Mouse (Mus musculus) stomach, embryonic 14.5 days (tissue): ENCODE data around the gene Srsf3. TPM values are rescaled to one million over a fixed set of nuclear protein-coding genes. Genes with fewer than 3 reads are reported as not detected.

Experiments
- ATAC-seq: fragments of 200-750 bp; cut with Nextera tagmentation; 2 replicates; pipeline ENCODE4 v1.8.0; 2017; ENCODE audit warnings: low read depth, moderate TSS enrichment; ENCODE audit not compliant: insufficient number of reproducible peaks, insufficient read depth, low FRiP score
- H3K27ac ChIP-seq: fragments of 300-500 bp; sonication (generic); 2 replicates; pipeline ENCODE4 v1.5.1; 2014; ENCODE audit warnings: mild to moderate bottlenecking, low read length, moderate library complexity, mixed read lengths
- H3K27me3 ChIP-seq: fragments of 300-500 bp; sonication (generic); 2 replicates; pipeline ENCODE4 v1.6.1; 2014; ENCODE audit warnings: low read length, control low read depth, mixed read lengths; ENCODE audit not compliant: control insufficient read depth, insufficient read depth
- H3K36me3 ChIP-seq: fragments of 300-500 bp; sonication (generic); 2 replicates; pipeline ENCODE4 v1.6.1; 2014; ENCODE audit warnings: mild to moderate bottlenecking, control low read depth, low read length, moderate library complexity, mixed read lengths; ENCODE audit not compliant: control insufficient read depth, insufficient read depth
- H3K4me1 ChIP-seq: fragments of 300-500 bp; sonication (generic); 2 replicates; pipeline ENCODE4 v1.6.1; 2014; ENCODE audit warnings: low read length, control low read depth, mixed read lengths; ENCODE audit not compliant: control insufficient read depth, insufficient read depth
- H3K4me2 ChIP-seq: fragments of 300-500 bp; sonication (generic); replicated peaks from 2 replicates; pipeline ENCODE4 v1.6.1; 2014; ENCODE audit warnings: low read depth, low read length, control low read depth
- H3K4me3 ChIP-seq: fragments of 300-500 bp; sonication (generic); 2 replicates; pipeline ENCODE4 v1.5.1; 2014; ENCODE audit warnings: low read depth, low read length, control low read depth
- H3K9ac ChIP-seq: fragments of 300-500 bp; sonication (generic); replicated peaks from 2 replicates; pipeline ENCODE4 v1.6.1; 2014; ENCODE audit warnings: low read depth, mild to moderate bottlenecking, control low read depth, low read length, moderate library complexity, mixed read lengths
- H3K9me3 ChIP-seq: fragments of 300-500 bp; sonication (generic); 2 replicates; pipeline ENCODE4 v1.6.1; 2016; ENCODE audit warnings: low read depth, low read length, control low read depth; ENCODE audit not compliant: control insufficient read depth
- WGBS: fragments of 180-500 bp; shearing (Covaris S2); extraction: QIAGEN DNeasy Blood & Tissue Kit; methylation state at CpG from one replicate; pipeline ENCODE4 v1.1.7; 2014; 5-methylcytosine and 5-hydroxymethylcytosine counted together
- polyA plus RNA-seq: library from polyadenylated mRNA; unstranded; fragments of >200 nt; fragmentation: Nextera tagmentation; extraction: Ambion mirVana; gene quantifications from 2 replicates; pipeline ENCODE4 v1.2.1, GENCODE M21; 2014

Srsf3 gene
- polyA plus RNA-seq, 1 experiment from 2014 or later: 593 TPM

DNA sequence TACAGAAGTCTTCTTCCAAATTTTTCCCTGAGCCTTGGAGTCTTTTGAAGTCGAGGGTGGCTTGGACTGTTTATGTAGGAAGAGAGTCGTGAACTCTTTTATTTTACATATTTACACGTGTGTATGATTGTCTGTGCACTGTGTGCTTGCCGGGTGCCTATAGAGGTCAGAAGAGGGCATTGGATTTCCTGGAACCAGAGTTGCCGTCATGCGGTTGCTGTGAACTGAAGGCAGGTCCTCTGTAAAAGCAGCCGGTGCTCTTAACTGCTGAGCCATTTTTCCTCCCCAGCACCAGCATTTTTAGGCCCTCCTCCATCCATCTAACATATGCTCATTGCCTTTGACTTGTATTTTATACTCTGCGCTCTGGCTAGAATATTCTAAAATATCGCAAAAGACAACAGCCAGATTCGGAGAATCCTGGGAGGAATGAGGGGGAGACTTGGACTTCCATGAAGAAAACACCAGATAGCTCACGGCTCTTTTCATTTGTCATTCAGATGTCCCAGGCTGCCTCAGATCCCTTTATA lies 25.0 kb downstream of the Srsf3 start:
- Histone ChIP-seq H3K4me2 (no peak overlapping the region), H3K4me1 (peaks cover 21% of the 10 kb centered on the region), H3K27ac (no peak overlapping the region), H3K9ac (no peak overlapping the region), H3K27me3 (no peaks in the 10 kb centered on the region), H3K36me3 (no peaks in the 10 kb centered on the region), H3K4me3 (no peak overlapping the region), H3K9me3 (no peaks in the 10 kb centered on the region)
- ATAC-seq: no peak
- WGBS: 68% methylated on average over 11 of the region's 11 CpGs

- H3K27ac ChIP-seq: no peak overlapping the region
- H3K27me3 ChIP-seq: no peaks in the 10 kb centered on the region
- ATAC-seq: no peak
- WGBS: 77% methylated on average over 10 of the region's 10 CpGs
- peaks cover 25% of the 10 kb centered on the region for H3K4me1 ChIP-seq
- no peak overlapping the region for H3K4me3 ChIP-seq
- no peaks in the 10 kb centered on the region for H3K9me3 ChIP-seq
- H3K4me2 ChIP-seq: no peak overlapping the region
- no peak overlapping the region for H3K9ac ChIP-seq
- H3K36me3 ChIP-seq: no peaks in the 10 kb centered on the region
Observed at GRCm38 (mm10) chr17:29057961-29058360, 25.5 kb downstream of the Srsf3 start.

- Histone ChIP-seq H3K4me1 (peaks cover 25% of the 10 kb centered on the region), H3K27ac (no peak overlapping the region), H3K36me3 (no peaks in the 10 kb centered on the region), H3K9ac (no peak overlapping the region), H3K4me3 (no peak overlapping the region), H3K9me3 (no peaks in the 10 kb centered on the region), H3K4me2 (no peak overlapping the region), H3K27me3 (no peaks in the 10 kb centered on the region)
- WGBS: 73% methylated on average over 8 of the region's 8 CpGs
- no peak for ATAC-seq
Observed at GRCm38 (mm10) chr17:29058487-29058886, 26.1 kb downstream of the Srsf3 start.

DNA sequence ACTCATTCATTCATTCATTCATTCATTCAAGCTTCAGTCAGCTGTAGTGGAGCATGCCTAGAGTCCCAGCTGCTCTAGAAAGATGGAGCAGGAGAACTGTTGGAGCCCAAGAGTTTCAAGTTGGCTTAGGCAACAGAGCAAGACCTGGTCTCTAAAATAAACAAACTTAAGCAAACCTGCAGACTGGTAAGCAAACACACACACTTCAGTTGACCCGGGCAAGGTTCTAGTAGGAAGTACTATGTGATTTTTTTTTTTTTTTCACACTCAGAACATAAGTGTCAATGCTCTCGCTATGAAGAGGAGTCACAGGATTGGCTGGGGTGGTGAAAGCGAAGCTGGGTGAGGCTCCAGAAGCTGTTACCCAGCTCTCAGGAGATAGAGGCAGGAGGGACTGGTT lies 27.2 kb downstream of the Srsf3 start:
- no peaks in the 10 kb centered on the region for H3K9me3 ChIP-seq
- no peak overlapping the region for H3K4me3 ChIP-seq
- no peak for ATAC-seq
- H3K4me2 ChIP-seq: no peak overlapping the region
- WGBS: 58% methylated on average over 3 of the region's 3 CpGs
- H3K36me3 ChIP-seq: no peaks in the 10 kb centered on the region
- H3K4me1 ChIP-seq: peaks cover 22% of the 10 kb centered on the region
- no peaks in the 10 kb centered on the region for H3K27me3 ChIP-seq
- H3K9ac ChIP-seq: no peak overlapping the region
- H3K27ac ChIP-seq: no peak overlapping the region

GRCm38 (mm10) chr17:29060946-29061345 lies 28.5 kb downstream of the Srsf3 start:
- H3K4me2 ChIP-seq: no peak overlapping the region
- 90% methylated on average over 9 of the region's 9 CpGs for WGBS
- H3K27me3 ChIP-seq: no peaks in the 10 kb centered on the region
- no peaks in the 10 kb centered on the region for H3K36me3 ChIP-seq
- ATAC-seq: no peak
- peaks cover 21% of the 10 kb centered on the region for H3K4me1 ChIP-seq
- H3K27ac ChIP-seq: no peak overlapping the region
- no peak overlapping the region for H3K4me3 ChIP-seq
- no peak overlapping the region for H3K9ac ChIP-seq
- H3K9me3 ChIP-seq: no peaks in the 10 kb centered on the region

- H3K9ac ChIP-seq: no peak overlapping the region
- H3K4me2 ChIP-seq: no peak overlapping the region
- H3K27ac ChIP-seq: no peak overlapping the region
- WGBS: 51% methylated on average over 13 of the region's 13 CpGs
- no peak for ATAC-seq
- no peaks in the 10 kb centered on the region for H3K36me3 ChIP-seq
- no peaks in the 10 kb centered on the region for H3K9me3 ChIP-seq
- H3K4me3 ChIP-seq: no peak overlapping the region
- H3K27me3 ChIP-seq: no peaks in the 10 kb centered on the region
- 0 out of 2 replicates have a peak, but pooled peaks cover 9% of the 10 kb centered on the region for H3K4me1 ChIP-seq
Observed at GRCm38 (mm10) chr17:29062119-29063035, 29.9 kb downstream of the Srsf3 start.

DNA sequence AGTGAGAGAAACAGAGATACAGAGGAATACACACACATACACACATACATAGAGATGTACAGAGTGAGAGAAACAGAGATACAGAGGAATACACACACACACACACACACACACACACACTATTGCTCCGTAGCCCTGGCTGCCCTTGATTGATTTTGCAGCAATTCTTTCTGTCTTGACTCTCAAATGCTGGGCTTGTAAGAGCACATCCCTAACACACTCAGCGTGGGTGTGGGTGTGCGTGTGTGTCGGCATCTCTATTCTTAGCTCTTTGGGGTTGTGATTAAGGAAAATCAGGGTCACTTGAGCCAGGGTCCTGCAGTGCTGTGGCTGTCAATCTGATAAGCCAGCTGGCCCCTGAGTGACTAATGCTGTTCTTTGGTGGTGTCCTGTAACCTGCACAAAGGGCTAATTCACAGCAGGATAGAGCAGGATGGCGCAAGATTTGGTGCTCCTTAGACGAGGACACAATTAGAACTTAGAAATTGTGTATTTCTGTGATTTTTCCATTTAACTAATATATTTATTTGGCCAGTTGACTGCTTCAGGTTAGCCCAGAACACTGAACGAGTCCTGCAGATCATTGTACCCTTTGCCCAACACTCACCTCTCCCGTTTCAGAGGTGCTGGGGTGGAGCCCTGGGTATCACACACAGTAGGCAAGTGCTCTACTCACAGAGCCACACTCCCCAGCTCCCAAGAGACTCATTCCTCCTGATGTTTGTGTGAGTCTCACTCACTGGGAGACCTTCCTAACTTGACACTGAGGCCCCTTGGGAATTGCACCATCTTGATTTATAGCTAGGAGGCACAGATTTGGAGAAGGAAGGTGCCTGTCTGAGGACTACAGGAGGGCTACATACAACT lies 30.9 kb downstream of the Srsf3 start:
- Histone ChIP-seq H3K4me1 (0 out of 2 replicates have a peak, but pooled peaks cover 7% of the 10 kb centered on the region), H3K27me3 (no peaks in the 10 kb centered on the region), H3K36me3 (no peaks in the 10 kb centered on the region), H3K4me3 (no peak overlapping the region), H3K9ac (no peak overlapping the region), H3K27ac (no peak overlapping the region), H3K9me3 (no peaks in the 10 kb centered on the region), H3K4me2 (no peak overlapping the region)
- no peak for ATAC-seq
- 60% methylated on average over 8 of the region's 8 CpGs for WGBS

DNA sequence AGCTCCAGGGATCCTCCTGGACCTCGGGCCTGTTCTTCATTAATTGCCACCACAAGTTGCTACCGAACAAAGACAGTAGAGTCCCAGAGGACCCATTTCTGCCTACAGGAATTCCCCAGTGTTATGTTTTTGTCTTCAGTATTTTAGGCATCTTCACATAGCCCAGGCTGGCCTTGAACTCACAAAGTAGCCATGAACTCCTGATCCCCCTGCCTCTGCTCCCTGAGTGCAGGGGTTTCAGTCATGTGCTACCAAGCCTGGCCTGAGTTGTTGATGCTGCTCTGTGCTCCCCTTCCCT lies 31.5 kb downstream of the Srsf3 start:
- no peaks in the 10 kb centered on the region for H3K9me3 ChIP-seq
- 0 out of 2 replicates have a peak, but pooled peaks cover 7% of the 10 kb centered on the region for H3K4me1 ChIP-seq
- ATAC-seq: no peak
- H3K36me3 ChIP-seq: no peaks in the 10 kb centered on the region
- no peak overlapping the region for H3K4me3 ChIP-seq
- WGBS: 77% methylated on average over 2 of the region's 2 CpGs
- no peaks in the 10 kb centered on the region for H3K27me3 ChIP-seq
- no peak overlapping the region for H3K27ac ChIP-seq
- no peak overlapping the region for H3K4me2 ChIP-seq
- no peak overlapping the region for H3K9ac ChIP-seq
